Mouse (Mus musculus) layer of hippocampus, adult 9-11 months (tissue): ENCODE data around the gene Rfx7.
"Not testable (repeated sequence)": the region's sequence is repeated elsewhere in the genome, so short reads cannot be mapped to it uniquely, and the experiment has no call there.

Experiments used
- DNase-seq: peaks from one replicate; pipeline ENCODE4 v3.0.0; 2022

Gene Rfx7

GRCm38 (mm10) chr9:72666352-72667021 lies 134.4 kb downstream of the Rfx7 start:
- not testable (repeated sequence) for DNase-seq

DNA sequence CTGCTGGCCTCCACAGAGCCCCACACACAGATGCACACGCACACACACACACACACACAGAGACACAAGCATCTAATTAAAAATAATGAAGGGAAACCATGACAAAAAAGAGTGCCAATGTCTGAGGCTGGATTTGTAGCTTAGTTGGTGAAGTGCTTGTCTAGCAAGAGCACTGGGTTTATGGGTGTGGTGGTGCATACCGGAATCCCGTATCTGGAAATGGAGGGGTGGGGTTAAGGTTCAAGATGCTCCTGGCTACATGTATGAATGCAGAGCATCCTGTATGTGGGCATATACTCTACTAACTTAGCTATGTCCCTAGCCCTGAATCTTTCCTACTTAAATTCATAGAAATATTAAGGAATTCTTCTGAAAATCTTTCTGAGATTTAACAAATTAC lies 135.1 kb downstream of the Rfx7 start:
- DNase-seq, result no peak

DNA sequence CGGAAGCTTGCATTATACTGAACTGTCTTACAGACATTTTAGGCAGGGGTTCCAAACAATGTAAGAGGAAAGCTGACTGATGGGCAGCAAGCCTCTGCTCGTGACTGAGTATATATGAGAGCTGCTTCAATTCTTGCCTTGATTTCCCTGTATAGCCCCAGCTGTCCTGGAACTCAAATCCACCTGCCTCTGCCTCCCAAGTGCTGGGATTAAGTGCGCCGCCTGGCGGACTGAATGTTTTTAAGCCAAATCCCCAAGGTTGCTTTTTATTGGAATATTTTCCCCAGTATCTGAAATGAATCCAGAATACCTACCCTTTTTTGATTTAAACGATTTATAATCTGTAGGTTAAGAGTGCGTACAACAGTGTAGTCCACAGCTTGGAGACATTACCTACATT lies 137.3 kb downstream of the Rfx7 start:
- DNase-seq, result no peak

DNA sequence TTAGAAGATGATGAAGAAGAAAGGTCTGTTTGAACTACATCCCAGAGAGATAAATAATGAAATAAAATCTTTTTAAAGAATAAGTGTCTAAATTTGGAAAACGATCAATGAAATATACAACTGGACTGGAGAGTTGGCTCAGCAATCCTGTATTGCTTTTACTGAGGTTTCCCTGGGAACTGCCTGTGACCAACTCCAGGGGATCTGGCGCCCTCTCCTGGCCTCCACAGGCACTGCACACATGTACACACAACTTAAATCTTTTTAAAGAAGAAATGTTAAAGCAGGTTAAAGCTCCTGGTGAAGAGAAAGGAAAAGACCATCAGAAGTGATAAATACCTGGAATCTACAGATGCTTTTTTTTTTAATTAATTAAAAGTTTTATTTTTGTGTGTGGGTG lies 140.3 kb downstream of the Rfx7 start:
- DNase-seq, result peak; percentile 50
